Mouse (Mus musculus) heart, adult 2 months (tissue): ENCODE results near the gene Olfr1265.

Experiments used
- CTCF ChIP-seq: fragments of 200-600 bp; IDR thresholded peaks from 2 replicates; pipeline ENCODE4 v1.8.1; 2022; ENCODE audit warnings: antibody characterized with exemption, mild to moderate bottlenecking, moderate library complexity
- EP300 ChIP-seq: fragments of 200-500 bp; IDR thresholded peaks from 2 replicates; pipeline ENCODE4 v1.6.1; 2011; ENCODE audit warnings: low read depth, low read length, control low read depth; ENCODE audit not compliant: insufficient read depth
- POLR2A ChIP-seq: fragments of 200-500 bp; IDR thresholded peaks from 2 replicates; pipeline ENCODE4 v1.6.1; 2011; ENCODE audit warnings: mild to moderate bottlenecking, low read depth, low read length, control low read depth; ENCODE audit not compliant: insufficient read depth

DNA sequence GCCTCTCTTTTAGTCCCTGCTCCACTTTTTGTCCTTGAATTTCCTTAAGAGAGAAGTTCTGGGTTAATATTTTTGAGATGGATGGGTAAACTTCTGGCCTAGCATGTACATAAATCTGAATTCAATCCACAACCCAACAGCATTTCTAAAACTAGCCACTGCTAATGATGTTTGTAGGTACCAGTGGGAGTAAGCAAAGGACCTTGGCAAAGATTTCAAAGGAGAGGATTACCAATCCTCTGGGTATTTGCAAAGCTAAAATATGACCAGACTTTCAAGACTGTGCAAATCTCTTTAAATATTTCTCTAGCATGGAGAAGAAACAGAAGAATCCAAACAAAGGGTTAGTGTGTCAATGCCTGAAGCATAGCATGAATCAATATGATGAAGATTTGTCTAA lies 35.3 kb upstream of the Olfr1265 start, which contains the start of gene Olfr1262:
- no peak for TF ChIP-seq EP300
- TF ChIP-seq CTCF = no peak
- no peak for TF ChIP-seq POLR2A
